Mouse (Mus musculus): Measurements from ENCODE around the gene Tomt.
"Not testable (repeated sequence)": the region's sequence is repeated elsewhere in the genome, so short reads cannot be mapped to it uniquely, and the experiment has no call there.

Gene Tomt

GRCm38 (mm10) chr7:101906287-101906681 lies at the start of gene Tomt:
Tomt (minus strand) TSS chr7:101906359.
- no peak for DNase-seq (ENCODE audit: inconsistent age in 2 of 2, low spot score in 1 of 2)

- DNase-seq (ENCODE audit: inconsistent age in 2 of 2, low spot score in 1 of 2): peak in 1 of 2 experiments; percentile 57
These were observed 49.7 kb upstream of the Tomt start for GRCm38 (mm10) chr7:101955862-101956261.

- no peak for DNase-seq (ENCODE audit: inconsistent age in 2 of 2, low spot score in 1 of 2)
These were observed 49.1 kb upstream of the Tomt start for GRCm38 (mm10) chr7:101955276-101955675.

- peak; percentile 64 to 80 for DNase-seq (ENCODE audit: inconsistent age in 2 of 2, low spot score in 1 of 2)
These were observed 48.0 kb upstream of the Tomt start for GRCm38 (mm10) chr7:101954163-101954562.

- no peak for DNase-seq (ENCODE audit: inconsistent age in 2 of 2, low spot score in 1 of 2)
These were observed 45.9 kb upstream of the Tomt start for GRCm38 (mm10) chr7:101952098-101952497.

GRCm38 (mm10) chr7:101951648-101952047 lies 45.5 kb upstream of the Tomt start:
- DNase-seq (ENCODE audit: inconsistent age in 2 of 2, low spot score in 1 of 2): no peak

GRCm38 (mm10) chr7:101949008-101949407 lies 42.8 kb upstream of the Tomt start:
- not testable (repeated sequence) for DNase-seq (ENCODE audit: inconsistent age in 2 of 2, low spot score in 1 of 2)

- DNase-seq (ENCODE audit: inconsistent age in 2 of 2, low spot score in 1 of 2): no peak
These were observed 33.6 kb upstream of the Tomt start for GRCm38 (mm10) chr7:101939758-101940157.

- no peak for DNase-seq (ENCODE audit: inconsistent age in 2 of 2, low spot score in 1 of 2)
These were observed 32.2 kb upstream of the Tomt start for GRCm38 (mm10) chr7:101938348-101938747.

- DNase-seq (ENCODE audit: inconsistent age in 2 of 2, low spot score in 1 of 2): no peak
These were observed 31.4 kb upstream of the Tomt start for GRCm38 (mm10) chr7:101937569-101937968.

- DNase-seq (ENCODE audit: inconsistent age in 2 of 2, low spot score in 1 of 2): no peak
These were observed 30.8 kb upstream of the Tomt start for GRCm38 (mm10) chr7:101936996-101937395.

- DNase-seq (ENCODE audit: inconsistent age in 2 of 2, low spot score in 1 of 2): peak; percentile 42 to 68
These were observed 29.8 kb upstream of the Tomt start for GRCm38 (mm10) chr7:101935957-101936356.

GRCm38 (mm10) chr7:101933751-101934240 lies 27.6 kb upstream of the Tomt start, which contains the start of the genes Lrrc51 and Numa1:
Lrrc51 (minus strand) TSS chr7:101933895.
Numa1 (plus strand) TSS chr7:101934111.
- peak; percentile 97 to 99 for DNase-seq (ENCODE audit: inconsistent age in 2 of 2, low spot score in 1 of 2)

- DNase-seq (ENCODE audit: inconsistent age in 2 of 2, low spot score in 1 of 2): no peak
These were observed 27.1 kb upstream of the Tomt start for GRCm38 (mm10) chr7:101933300-101933699.

- DNase-seq (ENCODE audit: inconsistent age in 2 of 2, low spot score in 1 of 2): no peak
These were observed 26.4 kb upstream of the Tomt start for GRCm38 (mm10) chr7:101932551-101932950.

GRCm38 (mm10) chr7:101928093-101928492 lies 21.9 kb upstream of the Tomt start:
- peak in 1 of 2 experiments; percentile 66 for DNase-seq (ENCODE audit: inconsistent age in 2 of 2, low spot score in 1 of 2)

- not testable (repeated sequence) for DNase-seq (ENCODE audit: inconsistent age in 2 of 2, low spot score in 1 of 2)
These were observed 19.7 kb upstream of the Tomt start for GRCm38 (mm10) chr7:101925892-101926291.

- DNase-seq (ENCODE audit: inconsistent age in 2 of 2, low spot score in 1 of 2): peak; percentile 46 to 89
These were observed 11.9 kb upstream of the Tomt start for GRCm38 (mm10) chr7:101918071-101918470.

- DNase-seq (ENCODE audit: inconsistent age in 2 of 2, low spot score in 1 of 2): no peak
These were observed 5.8 kb upstream of the Tomt start for GRCm38 (mm10) chr7:101911982-101912381.

GRCm38 (mm10) chr7:101910138-101910537 lies 4.0 kb upstream of the Tomt start:
- no peak for DNase-seq (ENCODE audit: inconsistent age in 2 of 2, low spot score in 1 of 2)

GRCm38 (mm10) chr7:101908367-101908766 lies 2.2 kb upstream of the Tomt start:
- no peak for DNase-seq (ENCODE audit: inconsistent age in 2 of 2, low spot score in 1 of 2)

GRCm38 (mm10) chr7:101906696-101907095 lies 537 bp upstream of the Tomt start:
- peak in 1 of 2 experiments; percentile 66 for DNase-seq (ENCODE audit: inconsistent age in 2 of 2, low spot score in 1 of 2)

- peak; percentile 100 for DNase-seq (ENCODE audit: inconsistent age in 2 of 2, low spot score in 1 of 2)
These were observed 435 bp downstream of the Tomt start, which contains the start of gene Lamtor1 for GRCm38 (mm10) chr7:101905561-101906286. Lamtor1 (plus strand) TSS chr7:101905904.
